8 mouse cellular contexts compared by ENCODE assay signal in genomic region chr16:57362679-57363401, GRCm38 (mm10). TPM values are rescaled to one million over a fixed set of nuclear protein-coding genes. Genes with fewer than 3 reads are reported as not detected.
A peak's percentile ranks its signal among the peaks of the same experiment; 100 is the strongest.
DNase-seq lines count a peak whose midpoint lies in the region; ATAC-seq and TF ChIP-seq lines count a peak whose summit lies in the region.

No protein-coding gene starts in this region.

- H3K27me3 ChIP-seq in intestine, embryonic 14.5 days (replicated peaks; ENCODE audit: control insufficient read depth, insufficient read depth, low read length) = no peaks in the 10 kb centered on the region
- no peaks in the 10 kb centered on the region for H3K27me3 ChIP-seq in thymus, adult 2 months (ENCODE audit: control insufficient read depth, insufficient read depth, low read length)

- no peak for TF ChIP-seq CTCF in thymus, adult 2 months (IDR thresholded peaks at IDR 0.05; ENCODE audit: borderline replicate concordance, control insufficient read depth, extremely low read depth, insufficient read depth, low read length, poor library complexity)

- DNase-seq in adrenal gland, postnatal 25 days = peak; percentile 71
- peak; percentile 65 for DNase-seq in embryo, embryonic 10 days (ENCODE audit: low spot score)
- peak; percentile 36 to 51 for DNase-seq in gastrocnemius, postnatal 4 days (ENCODE audit: low spot score in 2 of 2)
- peak; percentile 62 for DNase-seq in intestine, embryonic 14.5 days (ENCODE audit: low spot score)
- DNase-seq in left cerebral cortex, postnatal 10 days (ENCODE audit: extremely low spot score in 1 of 2, low spot score in 2 of 2) = peak; percentile 44 to 78
- DNase-seq in lung, postnatal 4 days = peak; percentile 75 to 84
- DNase-seq in right cerebral cortex, postnatal 25 days = peak; percentile 56
- no peak for DNase-seq in thymus, adult 2 months

- H3K4me1 ChIP-seq in intestine, embryonic 14.5 days (replicated peaks; ENCODE audit: control insufficient read depth, insufficient read depth, low read length) = peaks cover 15% of the 10 kb centered on the region
- no peaks in the 10 kb centered on the region for H3K4me1 ChIP-seq in thymus, adult 2 months (replicated peaks; ENCODE audit: control insufficient read depth, insufficient read depth, low read length)

- no peaks in the 10 kb centered on the region for H3K36me3 ChIP-seq in intestine, embryonic 14.5 days (ENCODE audit: control insufficient read depth, insufficient read depth, low read length)
- H3K36me3 ChIP-seq in thymus, adult 2 months (ENCODE audit: control insufficient read depth, insufficient read depth, low read length) = no peaks in the 10 kb centered on the region

- no peak; the same call in 1 of the 2 replicates for ATAC-seq in intestine, embryonic 14.5 days (replicated peaks; ENCODE audit: low FRiP score, low TSS enrichment, low read depth)

- WGBS in intestine, embryonic 14.5 days = 39% methylated on average over 18 of the region's 18 CpGs
- 74% methylated on average over 18 of the region's 18 CpGs for WGBS in thymus, adult 2 months

- intact Hi-C loops in left cerebral cortex, postnatal 10 days (cut with DNase I) = loop anchor here (10.0 kb wide), 1 partner anchor 232 kb away; no protein-coding TSS in a partner anchor

- H3K9ac ChIP-seq in intestine, embryonic 14.5 days (ENCODE audit: low read length) = no peak overlapping the region

- no peak for TF ChIP-seq POLR2A in thymus, adult 2 months (IDR thresholded peaks at IDR 0.05; ENCODE audit: control insufficient read depth, extremely low read depth, insufficient read depth, low read length, poor library complexity)

- peak overlapping the region; percentile 23; the same call in 1 of the 2 replicates for H3K4me2 ChIP-seq in intestine, embryonic 14.5 days (ENCODE audit: low read length)

- H3K9me3 ChIP-seq in intestine, embryonic 14.5 days (ENCODE audit: control insufficient read depth, low read length) = no peaks in the 10 kb centered on the region

- no peak overlapping the region for H3K4me3 ChIP-seq in intestine, embryonic 14.5 days (ENCODE audit: low read depth, low read length)
- no peak overlapping the region for H3K4me3 ChIP-seq in thymus, adult 2 months (ENCODE audit: control insufficient read depth, insufficient read depth, low read length)

- no peak overlapping the region for H3K27ac ChIP-seq in intestine, embryonic 14.5 days (ENCODE audit: low read depth)
- H3K27ac ChIP-seq in thymus, adult 2 months (ENCODE audit: control insufficient read depth, insufficient read depth, low read length) = no peak overlapping the region

RNA-seq across cellular contexts. Expression of gene Filip1l, which starts 9.9 kb away (rescaled TPM):
- 15.5 and 17.7 TPM in 2 replicates for total RNA-seq in adrenal gland, postnatal 25 days (2021)
- 10 to 100 TPM; 55.5 to 76.5 TPM for total RNA-seq in gastrocnemius, postnatal 4 days (2021)
- 38.2 and 41.4 TPM in 2 replicates for polyA plus RNA-seq in intestine, embryonic 14.5 days (2014; fragmentation: Nextera tagmentation; extraction: Ambion mirVana)
- 1 to 10 TPM; 3.4 to 4.1 TPM for total RNA-seq in left cerebral cortex, postnatal 10 days (2021)
- 4.3 and 4.5 TPM in 2 replicates for polyA plus RNA-seq in thymus, adult 2 months (2012; rRNA removed)
